ENCODE assay signal across 8 mouse cellular contexts in genomic region chr8:70765838-70766570, GRCm38 (mm10). TPM values are rescaled to one million over a fixed set of nuclear protein-coding genes. Genes with fewer than 3 reads are reported as not detected.
DNase-seq lines count a peak whose midpoint lies in the region; ATAC-seq lines count a peak whose summit lies in the region.

No protein-coding gene starts in this region.

- no peaks in the 10 kb centered on the region for H3K9me3 ChIP-seq in embryonic facial prominence, embryonic 15.5 days (replicated peaks)
- H3K9me3 ChIP-seq in intestine, embryonic 16.5 days (ENCODE audit: control insufficient read depth, low read length), result no peaks in the 10 kb centered on the region

- 0 out of 2 replicates have a peak overlapping the region, but pooled peaks have one; percentile 48 for H3K27ac ChIP-seq in embryonic facial prominence, embryonic 15.5 days (replicated peaks)
- peak overlapping the region; percentile 91 for H3K27ac ChIP-seq in intestine, embryonic 16.5 days (ENCODE audit: low read length)

- no peaks in the 10 kb centered on the region for H3K27me3 ChIP-seq in embryonic facial prominence, embryonic 15.5 days
- H3K27me3 ChIP-seq in intestine, embryonic 16.5 days (replicated peaks; ENCODE audit: control insufficient read depth, insufficient read depth, low read length), result no peaks in the 10 kb centered on the region

- peak; percentile 53 for DNase-seq in urinary bladder, postnatal 14 days (ENCODE audit: low spot score)
- no peak for DNase-seq in urinary bladder, adult 18-20 months (ENCODE audit: low spot score in 2 of 2)
- peak; percentile 58 for DNase-seq in lung, postnatal 14 days
- peak; percentile 59 to 85 for DNase-seq in spleen, postnatal 10 days (ENCODE audit: low spot score in 2 of 2)
- DNase-seq in urinary bladder, postnatal 10 days (ENCODE audit: low spot score), result no peak
- DNase-seq in layer of hippocampus, adult 18-20 months (ENCODE audit: low spot score in 2 of 2), result no peak

- WGBS in embryonic facial prominence, embryonic 15.5 days, result 2% methylated on average over 34 of the region's 34 CpGs
- WGBS in intestine, embryonic 16.5 days, result 2% methylated on average over 34 of the region's 34 CpGs

- H3K9ac ChIP-seq in embryonic facial prominence, embryonic 15.5 days, result peak overlapping the region; percentile 42
- peak overlapping the region; percentile 82 for H3K9ac ChIP-seq in intestine, embryonic 16.5 days (ENCODE audit: low read depth, low read length)

- peak overlapping the region; percentile 48 for H3K4me3 ChIP-seq in embryonic facial prominence, embryonic 15.5 days (replicated peaks)
- peak overlapping the region; percentile 66 for H3K4me3 ChIP-seq in intestine, embryonic 16.5 days (ENCODE audit: low read length)

- peaks cover 31% of the 10 kb centered on the region for H3K36me3 ChIP-seq in embryonic facial prominence, embryonic 15.5 days
- peaks cover 22% of the 10 kb centered on the region for H3K36me3 ChIP-seq in intestine, embryonic 16.5 days (ENCODE audit: control insufficient read depth, insufficient read depth, low read length)

- H3K4me2 ChIP-seq in embryonic facial prominence, embryonic 15.5 days (replicated peaks), result peak overlapping the region; percentile 91
- H3K4me2 ChIP-seq in intestine, embryonic 16.5 days (ENCODE audit: low read depth, low read length), result peak overlapping the region; percentile 92

- no peak for ATAC-seq in embryonic facial prominence, embryonic 15.5 days (ENCODE audit: insufficient number of reproducible peaks, low FRiP score, low TSS enrichment, low read depth)
- 0 out of 2 replicates have a peak, but pooled peaks have one; percentile 3 for ATAC-seq in intestine, embryonic 16.5 days

- peaks cover 34% of the 10 kb centered on the region for H3K4me1 ChIP-seq in embryonic facial prominence, embryonic 15.5 days
- H3K4me1 ChIP-seq in intestine, embryonic 16.5 days (ENCODE audit: control insufficient read depth, insufficient read depth, low read length), result peaks cover 13% of the 10 kb centered on the region

RNA-seq across cellular contexts. Expression of gene Mpv17l2, which starts 5.3 kb away (rescaled TPM):
- polyA plus RNA-seq in embryonic facial prominence, embryonic 15.5 days (2015; fragmentation: Nextera tagmentation; extraction: Ambion mirVana), result 41.7 and 42.3 TPM in 2 replicates
- polyA plus RNA-seq in intestine, embryonic 16.5 days (2015; fragmentation: Nextera tagmentation; extraction: Ambion mirVana), result 78.6 and 79.8 TPM in 2 replicates
- 10 to 100 TPM; 34.5 to 41.1 TPM for total RNA-seq in layer of hippocampus, adult 18-20 months (2021)

RNA-seq across cellular contexts. Expression of gene Pik3r2, which starts 10.5 kb away (rescaled TPM):
- polyA plus RNA-seq in embryonic facial prominence, embryonic 15.5 days (2015; fragmentation: Nextera tagmentation; extraction: Ambion mirVana), result 92.5 and 94.3 TPM in 2 replicates
- 63.7 and 65.3 TPM in 2 replicates for polyA plus RNA-seq in intestine, embryonic 16.5 days (2015; fragmentation: Nextera tagmentation; extraction: Ambion mirVana)
- 100 to 1,000 TPM; 158 to 162 TPM for total RNA-seq in layer of hippocampus, adult 18-20 months (2021)

RNA-seq across cellular contexts. Expression of gene Rab3a, which starts 11.5 kb away (rescaled TPM):
- polyA plus RNA-seq in embryonic facial prominence, embryonic 15.5 days (2015; fragmentation: Nextera tagmentation; extraction: Ambion mirVana), result 22.7 and 28.6 TPM in 2 replicates
- polyA plus RNA-seq in intestine, embryonic 16.5 days (2015; fragmentation: Nextera tagmentation; extraction: Ambion mirVana), result 24.9 and 25.6 TPM in 2 replicates
- total RNA-seq in layer of hippocampus, adult 18-20 months (2021), result 100 to 1,000 TPM; 814 to 823 TPM

RNA-seq across cellular contexts. Expression of gene Mast3, which starts 38.9 kb away (rescaled TPM):
- 19.1 and 20.2 TPM in 2 replicates for polyA plus RNA-seq in embryonic facial prominence, embryonic 15.5 days (2015; fragmentation: Nextera tagmentation; extraction: Ambion mirVana)
- 12.9 and 15.1 TPM in 2 replicates for polyA plus RNA-seq in intestine, embryonic 16.5 days (2015; fragmentation: Nextera tagmentation; extraction: Ambion mirVana)
- 100 to 1,000 TPM; 439 to 476 TPM for total RNA-seq in layer of hippocampus, adult 18-20 months (2021)

RNA-seq across cellular contexts. Expression of gene Il12rb1, which starts 42.2 kb away (rescaled TPM):
- 0.26 and 0.28 TPM in 2 replicates for polyA plus RNA-seq in embryonic facial prominence, embryonic 15.5 days (2015; fragmentation: Nextera tagmentation; extraction: Ambion mirVana)
- 0.27 and 0.34 TPM in 2 replicates for polyA plus RNA-seq in intestine, embryonic 16.5 days (2015; fragmentation: Nextera tagmentation; extraction: Ambion mirVana)
- 1 to 10 TPM in 1 of 2 experiments, under 1 TPM in 1; 0.97 to 1.7 TPM for total RNA-seq in layer of hippocampus, adult 18-20 months (2021)

Comparison
In these comparisons a context has a peak if more than half of its experiments do, and no peak if none do; other contexts are left out.
1. DNase-seq: peak in urinary bladder, postnatal 14 days (single experiment), lung, postnatal 14 days (single experiment) and spleen, postnatal 10 days (2 of 2); none in urinary bladder, adult 18-20 months (0 of 2), urinary bladder, postnatal 10 days (single experiment) and layer of hippocampus, adult 18-20 months (0 of 2).